Mouse (Mus musculus) liver, embryonic 16.5 days (tissue): ENCODE measurements around the gene Trim7. TPM values are rescaled to one million over a fixed set of nuclear protein-coding genes. Genes with fewer than 3 reads are reported as not detected.

Source experiments
- ATAC-seq: fragments of 200-750 bp; cut with Nextera tagmentation; 2 replicates; pipeline ENCODE4 v1.8.0; 2017; ENCODE audit warnings: low read depth, mild to moderate bottlenecking, moderate number of reproducible peaks, moderate library complexity
- H3K27ac ChIP-seq: fragments of 300-500 bp; sonication (generic); 2 replicates; pipeline ENCODE4 v1.5.1; 2014; ENCODE audit warnings: mild to moderate bottlenecking, low read length
- H3K27me3 ChIP-seq: fragments of 300-500 bp; sonication (generic); 2 replicates; pipeline ENCODE4 v1.6.1; 2014; ENCODE audit warnings: low read depth, low read length, mixed read lengths; ENCODE audit not compliant: control insufficient read depth, insufficient read depth
- H3K36me3 ChIP-seq: fragments of 300-500 bp; sonication (generic); 2 replicates; pipeline ENCODE4 v1.6.1; 2014; ENCODE audit warnings: mild to moderate bottlenecking; ENCODE audit not compliant: control insufficient read depth, insufficient read depth
- H3K4me1 ChIP-seq: fragments of 300-500 bp; sonication (generic); 2 replicates; pipeline ENCODE4 v1.6.1; 2014; ENCODE audit warnings: low read depth, low read length, mixed read lengths; ENCODE audit not compliant: control insufficient read depth
- H3K4me2 ChIP-seq: fragments of 300-500 bp; sonication (generic); 2 replicates; pipeline ENCODE4 v1.6.1; 2014; ENCODE audit warnings: low read depth, low read length, mixed read lengths
- H3K4me3 ChIP-seq: fragments of 300-500 bp; sonication (generic); 2 replicates; pipeline ENCODE4 v1.5.1; 2014; ENCODE audit warnings: low read depth, mild to moderate bottlenecking, low read length
- H3K9ac ChIP-seq: fragments of 300-500 bp; sonication (generic); 2 replicates; pipeline ENCODE4 v1.6.1; 2014; ENCODE audit warnings: low read depth, low read length
- H3K9me3 ChIP-seq: fragments of 300-500 bp; sonication (generic); replicated peaks from 2 replicates; pipeline ENCODE4 v1.6.1; 2016; ENCODE audit warnings: low read length; ENCODE audit not compliant: control insufficient read depth
- WGBS: fragments of 180-500 bp; shearing (Covaris S2); extraction: QIAGEN DNeasy Blood & Tissue Kit; methylation state at CpG from one replicate; pipeline ENCODE4 v1.1.7; 2014; ENCODE audit not compliant: insufficient replicate concordance; 5-methylcytosine and 5-hydroxymethylcytosine counted together
- polyA plus RNA-seq: library from polyadenylated mRNA; unstranded; fragments of >200 nt; fragmentation: Nextera tagmentation; extraction: Ambion mirVana; gene quantifications from 2 replicates; pipeline ENCODE4 v1.2.1, GENCODE M21; 2015

Gene Trim7
- polyA plus RNA-seq, 1 experiment from 2014 or later: 0.14 TPM

- no peak overlapping the region for H3K9ac ChIP-seq
- no peaks in the 10 kb centered on the region for H3K9me3 ChIP-seq
- H3K36me3 ChIP-seq: peaks cover 19% of the 10 kb centered on the region
- ATAC-seq: no peak
- H3K27me3 ChIP-seq: no peaks in the 10 kb centered on the region
- WGBS: 87% methylated on average over 9 of the region's 9 CpGs
- no peak overlapping the region for H3K27ac ChIP-seq
- H3K4me1 ChIP-seq: peaks cover 25% of the 10 kb centered on the region
- no peak overlapping the region for H3K4me3 ChIP-seq
- no peak overlapping the region for H3K4me2 ChIP-seq
These were observed 40.5 kb downstream of the Trim7 start for GRCm38 (mm10) chr11:48866481-48866880.

DNA sequence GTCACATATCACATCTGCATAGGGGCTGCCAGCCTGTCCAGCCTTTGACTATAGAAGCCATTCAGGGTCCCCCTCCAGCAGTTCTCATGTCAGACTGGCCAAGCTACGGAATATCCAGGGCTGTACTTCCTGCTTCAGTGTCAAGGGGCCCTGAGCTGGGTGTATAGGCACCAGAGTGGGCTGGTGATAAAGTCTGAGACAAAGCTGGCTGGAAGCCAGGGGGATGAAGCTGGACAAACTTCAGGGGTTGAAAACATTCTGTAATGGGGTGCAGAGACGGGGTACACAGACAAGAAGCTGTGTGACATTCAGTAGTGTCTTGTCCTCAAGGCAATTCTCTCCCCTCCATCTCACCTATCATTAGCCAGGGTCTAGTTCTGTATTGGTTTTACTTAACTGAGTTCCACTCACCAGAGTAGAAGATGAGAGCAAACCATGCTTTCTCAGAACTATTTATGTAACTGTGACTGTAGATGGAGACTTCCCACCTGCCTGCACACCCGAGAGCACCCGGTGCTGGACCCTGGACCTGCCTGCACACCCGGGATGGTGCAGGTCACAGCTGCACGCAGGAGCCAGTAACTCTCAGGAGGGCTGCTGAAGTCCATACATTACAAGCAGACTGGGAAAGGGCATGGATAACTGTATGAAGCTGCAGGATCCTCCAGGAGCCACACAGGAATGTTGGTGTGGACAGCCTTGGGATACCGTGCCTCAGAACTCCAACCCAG, 43.6 kb downstream of the Trim7 start:
- H3K27ac ChIP-seq: peak overlapping the region; percentile 78
- H3K36me3 ChIP-seq: peaks cover 19% of the 10 kb centered on the region
- no peaks in the 10 kb centered on the region for H3K9me3 ChIP-seq
- H3K27me3 ChIP-seq: no peaks in the 10 kb centered on the region
- H3K9ac ChIP-seq: peak overlapping the region; percentile 79
- peaks cover 49% of the 10 kb centered on the region for H3K4me1 ChIP-seq
- 25% methylated on average over 7 of the region's 7 CpGs for WGBS
- H3K4me2 ChIP-seq: peak overlapping the region; percentile 77
- H3K4me3 ChIP-seq: peak overlapping the region; percentile 73
- ATAC-seq: no peak

DNA sequence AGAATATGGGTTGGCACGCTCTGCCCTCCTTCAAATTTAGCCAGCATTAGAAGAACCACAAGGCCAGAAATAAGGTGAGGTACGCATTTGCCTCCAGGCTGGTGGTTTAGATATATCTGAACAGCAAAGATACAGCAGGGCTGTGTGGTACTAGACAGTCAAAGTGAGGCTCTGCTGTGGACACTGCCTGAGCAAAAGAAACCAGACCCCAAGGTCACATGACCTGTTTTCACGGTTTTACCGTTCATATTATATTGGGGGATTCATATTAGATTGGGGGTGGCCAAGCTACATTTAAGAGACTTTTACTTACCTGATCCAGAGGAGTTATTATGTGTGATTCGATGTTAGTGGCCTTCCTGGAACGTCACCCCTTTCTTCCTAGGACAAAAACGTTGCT, 44.8 kb downstream of the Trim7 start:
- Histone ChIP-seq H3K4me1 (peaks cover 52% of the 10 kb centered on the region), H3K4me3 (peak overlapping the region; percentile 73), H3K36me3 (peaks cover 10% of the 10 kb centered on the region), H3K27me3 (no peaks in the 10 kb centered on the region), H3K9me3 (no peaks in the 10 kb centered on the region), H3K9ac (peak overlapping the region; percentile 79), H3K4me2 (peak overlapping the region; percentile 77), H3K27ac (peak overlapping the region; percentile 92)
- ATAC-seq: peak; percentile 30; the same call in 1 of the 2 replicates
- 6% methylated on average over 7 of the region's 7 CpGs for WGBS

GRCm38 (mm10) chr11:48871201-48871772, 45.3 kb downstream of the Trim7 start, which contains the start of gene Irgm1:
Gene Irgm1 (minus strand): TSS chr11:48871683.
- peak; percentile 57 for ATAC-seq
- peaks cover 52% of the 10 kb centered on the region for H3K4me1 ChIP-seq
- under 1% methylated on average over 19 of the region's 19 CpGs for WGBS
- peak within 1 kb of the TSS; percentile 73 for H3K4me3 ChIP-seq
- H3K27ac ChIP-seq: peak within 1 kb of the TSS; percentile 92
- no peaks in the 10 kb centered on the region for H3K9me3 ChIP-seq
- H3K9ac ChIP-seq: peak within 1 kb of the TSS; percentile 79
- no peaks in the 10 kb centered on the region for H3K27me3 ChIP-seq
- peaks cover 5% of the 10 kb centered on the region for H3K36me3 ChIP-seq
- H3K4me2 ChIP-seq: peak within 1 kb of the TSS; percentile 77

- Histone ChIP-seq H3K27ac (peak overlapping the region; percentile 92), H3K36me3 (no peaks in the 10 kb centered on the region; the same call in 1 of the 2 replicates), H3K4me3 (peak overlapping the region; percentile 73), H3K9me3 (no peaks in the 10 kb centered on the region), H3K4me2 (peak overlapping the region; percentile 77), H3K4me1 (peaks cover 52% of the 10 kb centered on the region), H3K9ac (peak overlapping the region; percentile 79), H3K27me3 (no peaks in the 10 kb centered on the region)
- ATAC-seq: peak; percentile 16
- WGBS: 2% methylated on average over 17 of the region's 17 CpGs
These were observed 46.0 kb downstream of the Trim7 start for GRCm38 (mm10) chr11:48871817-48872541.

DNA sequence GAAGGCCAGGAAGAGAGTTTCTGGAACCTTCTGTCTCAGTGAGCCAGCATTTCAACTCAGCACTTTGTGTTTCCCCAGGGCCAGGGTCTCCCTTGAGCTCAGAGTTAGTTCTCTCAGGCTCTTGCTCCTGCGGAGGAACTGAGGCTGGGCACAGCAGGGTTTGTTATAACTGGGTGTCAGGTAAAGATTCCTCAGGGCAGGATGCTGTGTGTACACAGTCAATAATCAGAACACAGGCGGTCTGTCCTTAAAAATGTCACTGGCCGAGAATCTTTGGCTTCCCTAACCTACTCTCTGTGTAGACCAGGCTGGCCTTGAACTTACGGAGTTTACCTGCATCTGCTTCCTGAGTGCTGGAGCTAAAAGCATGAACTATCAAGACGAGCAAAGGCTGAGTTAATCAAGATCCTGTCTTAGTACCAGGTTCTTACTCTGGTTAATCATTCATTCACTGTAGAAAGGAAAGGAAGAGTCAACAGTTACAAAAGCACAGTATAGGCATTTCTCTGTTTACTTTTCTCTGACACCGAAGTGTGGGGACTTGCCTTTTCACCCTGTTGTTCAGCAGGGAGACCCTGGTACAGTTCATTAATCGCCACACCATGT, 46.9 kb downstream of the Trim7 start:
- H3K4me3 ChIP-seq: peak overlapping the region; percentile 73
- WGBS: 51% methylated on average over 7 of the region's 7 CpGs
- H3K36me3 ChIP-seq: no peaks in the 10 kb centered on the region
- ATAC-seq: peak; percentile 25
- H3K9me3 ChIP-seq: no peaks in the 10 kb centered on the region
- peaks cover 49% of the 10 kb centered on the region for H3K4me1 ChIP-seq
- peak overlapping the region; percentile 77 for H3K4me2 ChIP-seq
- peak overlapping the region; percentile 92 for H3K27ac ChIP-seq
- no peaks in the 10 kb centered on the region for H3K27me3 ChIP-seq
- peak overlapping the region; percentile 79 for H3K9ac ChIP-seq

GRCm38 (mm10) chr11:48873591-48874290, 47.8 kb downstream of the Trim7 start:
- Histone ChIP-seq H3K9me3 (no peaks in the 10 kb centered on the region), H3K4me1 (peaks cover 44% of the 10 kb centered on the region), H3K27me3 (no peaks in the 10 kb centered on the region), H3K27ac (peak overlapping the region; percentile 92), H3K9ac (peak overlapping the region; percentile 34), H3K36me3 (no peaks in the 10 kb centered on the region), H3K4me3 (peak overlapping the region; percentile 11; the same call in 1 of the 2 replicates), H3K4me2 (peak overlapping the region; percentile 77)
- WGBS: 19% methylated on average over 10 of the region's 10 CpGs
- peak; percentile 70 for ATAC-seq

DNA sequence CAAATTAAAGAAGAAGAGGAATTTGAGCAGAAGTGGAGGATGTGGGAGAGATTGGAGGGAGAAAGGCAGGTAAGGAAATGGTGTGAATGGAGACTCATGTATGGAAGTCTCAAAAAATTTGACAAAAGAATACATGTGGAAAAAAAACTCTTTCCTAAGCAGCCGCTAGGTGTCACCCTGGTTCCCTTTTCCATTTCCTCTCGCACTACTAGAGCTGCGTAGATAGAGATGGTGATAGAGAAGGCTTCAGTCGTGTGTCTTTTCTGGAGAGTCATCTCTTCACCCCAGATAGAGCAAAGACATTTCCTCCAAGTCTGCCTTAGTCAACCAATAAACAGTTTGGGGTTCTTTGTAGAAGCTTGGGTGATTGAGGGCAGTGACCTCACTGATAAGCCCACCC, 48.5 kb downstream of the Trim7 start:
- no peaks in the 10 kb centered on the region for H3K9me3 ChIP-seq
- no peak for ATAC-seq
- no peak overlapping the region; the same call in 1 of the 2 replicates for H3K27ac ChIP-seq
- H3K4me3 ChIP-seq: no peak overlapping the region
- no peaks in the 10 kb centered on the region for H3K27me3 ChIP-seq
- H3K36me3 ChIP-seq: no peaks in the 10 kb centered on the region
- no peak overlapping the region for H3K9ac ChIP-seq
- H3K4me1 ChIP-seq: peaks cover 36% of the 10 kb centered on the region
- whole genome bisulfite sequencing: 0% methylated on average over 4 of the region's 4 CpGs
- peak overlapping the region; percentile 77; the same call in 1 of the 2 replicates for H3K4me2 ChIP-seq
